Mouse (Mus musculus) left cerebral cortex, adult 18-20 months (tissue): ENCODE results near the gene Necap1. TPM values are rescaled to one million over a fixed set of nuclear protein-coding genes. Genes with fewer than 3 reads are reported as not detected.

Experiments
- DNase-seq, 2 experiments: peaks; one replicate each; pipeline ENCODE4 v3.0.0; 2021 to 2022; ENCODE audit warnings: low spot score in 2 of 2, mixed read lengths in 1 of 2
- long read RNA-seq, 2 experiments: library from polyadenylated mRNA; stranded (forward); transcript quantifications; one replicate each; pipeline ENCODE4 v2.0.0; 2021
- total RNA-seq, 2 experiments: library from RNA; stranded (reverse); gene quantifications; 2 replicates each; pipeline ENCODE4 v1.2.3; 2021

Necap1 gene
- 100 to 1,000 TPM; 205 to 206 TPM for total RNA-seq
- long read RNA-seq, experiment 1, transcript Necap1-201 (8 exons, 2,476 nt): major isoform, 248 of 283 reads
- long read RNA-seq, experiment 1, partial matches to known transcripts: 7 of 283 reads
- long read RNA-seq, experiment 1, other reads (novel, unspliced or antisense): 28 of 283 reads
- long read RNA-seq, experiment 2, transcript Necap1-201 (8 exons, 2,476 nt): major isoform, 214 of 241 reads
- long read RNA-seq, experiment 2, partial matches to known transcripts: 18 of 241 reads
- long read RNA-seq, experiment 2, other reads (novel, unspliced or antisense): 9 of 241 reads

- peak; percentile 98 to 99 for DNase-seq
Measured at GRCm38 (mm10) chr6:122873871-122874719, at the start of gene Necap1. TSS of gene Necap1 (plus strand) at chr6:122874474.

- no peak for DNase-seq
Measured at GRCm38 (mm10) chr6:122825166-122825565, 49.1 kb upstream of the Necap1 start.

GRCm38 (mm10) chr6:122825923-122826742 is 48.1 kb upstream of the Necap1 start:
- peak; percentile 86 to 91 for DNase-seq

GRCm38 (mm10) chr6:122828086-122828485 is 46.2 kb upstream of the Necap1 start:
- peak in 1 of 2 experiments; percentile 32 for DNase-seq

GRCm38 (mm10) chr6:122832880-122833279 is 41.4 kb upstream of the Necap1 start:
- no peak for DNase-seq

GRCm38 (mm10) chr6:122834365-122834764 is 39.9 kb upstream of the Necap1 start:
- peak in 1 of 2 experiments; percentile 31 for DNase-seq

GRCm38 (mm10) chr6:122836974-122837373 is 37.3 kb upstream of the Necap1 start:
- no peak for DNase-seq

GRCm38 (mm10) chr6:122837539-122837938 is 36.7 kb upstream of the Necap1 start:
- DNase-seq: no peak

- no peak for DNase-seq
Measured at GRCm38 (mm10) chr6:122843759-122844158, 30.5 kb upstream of the Necap1 start.

GRCm38 (mm10) chr6:122852696-122853095 is 21.6 kb upstream of the Necap1 start:
- DNase-seq: no peak

GRCm38 (mm10) chr6:122854552-122854951 is 19.7 kb upstream of the Necap1 start:
- no peak for DNase-seq

GRCm38 (mm10) chr6:122855955-122856354 is 18.3 kb upstream of the Necap1 start, which contains the start of gene C3ar1:
TSS of gene C3ar1 (minus strand) at chr6:122856161.
- no peak for DNase-seq

- no peak for DNase-seq
Measured at GRCm38 (mm10) chr6:122862434-122862833, 11.8 kb upstream of the Necap1 start.

- DNase-seq: no peak
Measured at GRCm38 (mm10) chr6:122862871-122863270, 11.4 kb upstream of the Necap1 start.

GRCm38 (mm10) chr6:122867914-122868313 is 6.4 kb upstream of the Necap1 start:
- DNase-seq: no peak

- no peak for DNase-seq
Measured at GRCm38 (mm10) chr6:122869846-122870245, 4.4 kb upstream of the Necap1 start.

- DNase-seq: no peak
Measured at GRCm38 (mm10) chr6:122872800-122873199, 1.5 kb upstream of the Necap1 start.

GRCm38 (mm10) chr6:122874720-122875389 is 581 bp downstream of the Necap1 start:
- no peak for DNase-seq

- DNase-seq: no peak
Measured at GRCm38 (mm10) chr6:122879141-122879735, 5.0 kb downstream of the Necap1 start.

- no peak for DNase-seq
Measured at GRCm38 (mm10) chr6:122879781-122880505, 5.7 kb downstream of the Necap1 start.
